Mouse (Mus musculus) bone marrow, adult 2 months (tissue): ENCODE results near the gene Rp9. TPM values are rescaled to one million over a fixed set of nuclear protein-coding genes. Genes with fewer than 3 reads are reported as not detected.

Experiments
- H3K27ac ChIP-seq: fragments of 200-500 bp; 2 replicates; pipeline ENCODE4 v1.5.1; 2012; ENCODE audit warnings: low read depth, mild to moderate bottlenecking, control low read depth, inconsistent platforms, low read length; ENCODE audit not compliant: control insufficient read depth, poor library complexity, insufficient read depth
- H3K4me1 ChIP-seq: fragments of 200-500 bp; 2 replicates; pipeline ENCODE4 v1.6.1; 2011; ENCODE audit warnings: low read length; ENCODE audit not compliant: control insufficient read depth, insufficient read depth
- H3K4me3 ChIP-seq: fragments of 200-500 bp; replicated peaks from 2 replicates; pipeline ENCODE3; 2011; ENCODE audit warnings: mild to moderate bottlenecking, low read depth, low read length, control low read depth; ENCODE audit not compliant: control insufficient read depth
- CTCF ChIP-seq: fragments of 200-500 bp; IDR thresholded peaks from 2 replicates; pipeline ENCODE4 v1.5.1; 2011; ENCODE audit warnings: low read length, control low read depth; ENCODE audit not compliant: control insufficient read depth, insufficient read depth
- POLR2A ChIP-seq: fragments of 200-500 bp; IDR thresholded peaks from 2 replicates; pipeline ENCODE4 v1.6.1; 2011; ENCODE audit warnings: low read depth, mild to moderate bottlenecking, control low read depth, low read length, borderline replicate concordance; ENCODE audit not compliant: control insufficient read depth
- WGBS: fragments of 180-500 bp; shearing (Covaris S2); methylation state at CpG from one replicate; pipeline ENCODE4 v1.1.7; 2018; 5-methylcytosine and 5-hydroxymethylcytosine counted together
- polyA plus RNA-seq: library from polyadenylated mRNA; stranded (reverse); fragments of >200 nt; gene quantifications from 2 replicates; pipeline ENCODE4 v1.2.4, GENCODE M21; 2011; ENCODE audit warnings: low replicate concordance; ENCODE audit not compliant: missing spikeins, insufficient read depth, insufficient read length

The Rp9 gene
- polyA plus RNA-seq = 42.4 and 64.8 TPM in 2 replicates

DNA sequence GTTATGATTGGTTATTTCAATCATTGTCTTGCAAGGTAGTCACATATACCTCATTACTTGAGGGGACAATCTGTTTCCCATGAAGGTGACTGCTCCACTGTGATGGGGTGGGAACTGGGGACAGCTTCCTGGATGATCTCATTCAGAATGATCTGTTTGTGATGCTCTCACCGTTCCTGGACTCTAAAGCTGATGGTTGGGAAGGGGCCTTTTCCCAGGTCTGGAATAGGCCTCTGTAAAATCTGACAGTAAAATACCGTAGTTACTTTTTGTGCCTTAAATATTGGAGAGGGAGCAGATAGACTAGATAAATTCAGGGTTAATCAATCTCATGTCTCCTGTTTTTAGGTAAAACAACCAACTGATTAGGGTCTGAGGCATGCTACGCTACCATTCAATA lies at the start of gene Rp9:
Rp9 (minus strand) TSS at position 101 of the 400 bp plus-strand sequence.
- WGBS = 92% methylated on average over 3 of the region's 3 CpGs
- Histone ChIP-seq H3K4me1 (peaks cover 1% of the 10 kb centered on the region; the same call in 1 of the 2 replicates), H3K4me3 (peak within 1 kb of the TSS; percentile 66), H3K27ac (no peak within 1 kb of the TSS)
- TF ChIP-seq POLR2A (no peak), CTCF (no peak)

DNA sequence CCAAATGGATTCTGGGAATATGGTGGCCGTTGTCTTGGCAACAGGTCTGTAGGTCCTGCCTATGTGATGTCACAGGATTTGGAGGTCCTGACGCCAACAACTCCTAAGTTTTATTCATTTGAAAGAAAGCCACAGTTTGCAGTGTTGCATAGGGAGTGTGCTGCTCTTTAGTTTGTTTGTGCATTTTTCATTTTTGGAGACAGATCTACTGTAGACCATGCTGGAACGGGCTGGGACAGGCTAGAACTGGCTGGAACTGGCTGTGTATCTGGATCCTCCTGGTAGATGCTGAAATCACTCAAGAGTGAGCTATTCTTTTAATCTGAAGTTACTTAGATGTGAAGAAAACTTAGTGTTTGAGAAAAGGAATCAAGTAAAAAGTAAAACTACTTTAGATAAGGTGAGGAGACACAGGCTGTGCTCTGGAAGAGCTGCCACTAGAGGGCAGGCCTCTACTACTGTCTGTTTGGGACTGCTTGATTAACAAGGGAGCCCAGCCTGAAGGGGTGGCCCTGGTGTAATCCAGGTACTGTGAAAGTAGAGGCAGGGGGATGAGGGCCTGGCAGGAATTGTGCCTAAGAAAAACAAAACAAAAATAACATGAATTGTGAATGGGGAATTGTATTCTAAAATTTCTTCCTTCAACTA lies 49.0 kb upstream of the Rp9 start:
- Histone ChIP-seq H3K4me1 (no peaks in the 10 kb centered on the region), H3K4me3 (no peak overlapping the region), H3K27ac (no peak overlapping the region)
- 85% methylated on average over 3 of the region's 3 CpGs for WGBS
- TF ChIP-seq POLR2A = no peak
- peak; percentile 59 for TF ChIP-seq CTCF

DNA sequence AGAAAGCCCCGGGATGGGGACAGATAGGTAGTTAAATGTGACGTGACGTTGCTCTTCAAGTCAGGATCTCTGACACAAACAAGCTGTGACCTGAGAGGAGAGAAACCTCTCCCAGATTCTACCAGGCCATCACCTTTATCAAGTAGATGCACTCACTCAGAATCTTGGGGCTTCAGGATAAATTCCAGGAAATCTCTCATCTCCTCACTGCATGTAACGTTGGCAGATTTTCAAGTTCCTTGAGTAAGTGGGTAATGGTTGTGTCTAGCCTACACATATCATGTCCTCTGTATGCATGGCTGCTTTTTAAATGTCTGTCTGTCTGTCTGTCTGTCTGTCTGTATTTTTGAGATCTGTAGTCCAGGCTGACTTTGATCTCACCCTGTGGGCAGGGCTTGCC lies 45.5 kb upstream of the Rp9 start:
- 81% methylated on average over 4 of the region's 4 CpGs for WGBS
- Histone ChIP-seq H3K4me1 (no peaks in the 10 kb centered on the region), H3K4me3 (no peak overlapping the region), H3K27ac (no peak overlapping the region)
- TF ChIP-seq POLR2A (no peak), CTCF (no peak)

DNA sequence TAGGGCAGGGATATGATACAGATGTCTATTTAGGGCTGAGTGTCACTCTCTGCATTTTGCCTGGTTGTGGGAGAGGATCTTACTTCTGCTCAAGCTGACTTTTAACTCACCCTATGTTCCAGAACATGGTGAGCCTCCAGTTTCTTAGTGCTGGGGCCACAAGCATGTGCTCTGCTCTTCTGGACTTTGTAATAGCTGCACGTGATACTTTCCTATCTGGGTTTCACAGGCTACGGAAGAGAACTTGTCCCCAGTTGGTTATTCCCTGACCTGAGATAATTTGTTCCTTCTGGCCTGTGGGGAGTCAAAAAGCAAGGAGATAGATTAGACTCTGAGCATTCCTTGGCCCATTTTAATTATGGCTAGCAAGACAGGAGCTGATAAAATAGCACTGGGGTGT lies 36.0 kb upstream of the Rp9 start:
- 80% methylated on average over 2 of the region's 2 CpGs for WGBS
- TF ChIP-seq POLR2A (no peak), CTCF (no peak)
- Histone ChIP-seq H3K4me1 (no peaks in the 10 kb centered on the region), H3K4me3 (no peak overlapping the region), H3K27ac (no peak overlapping the region)

DNA sequence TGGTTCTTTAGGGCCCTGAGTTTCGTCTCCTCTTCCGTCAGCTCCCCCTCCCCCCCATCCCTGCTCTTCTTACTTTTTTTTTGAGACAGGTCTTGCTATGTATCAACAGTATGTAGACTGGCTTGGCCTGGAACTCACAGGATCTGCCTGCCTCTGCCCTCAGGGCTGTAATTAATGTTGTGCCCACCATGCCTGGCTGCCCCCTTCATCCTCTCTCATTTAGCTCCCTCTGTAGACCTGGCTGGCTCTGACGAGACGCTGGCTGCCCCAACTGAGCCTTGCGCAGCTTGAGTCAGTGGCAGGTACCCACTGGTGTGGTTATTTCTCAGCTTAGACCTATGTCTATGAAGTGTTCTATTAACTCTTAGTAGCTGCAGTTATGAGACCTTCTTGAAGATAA lies 34.0 kb upstream of the Rp9 start:
- 89% methylated on average over 5 of the region's 5 CpGs for WGBS

DNA sequence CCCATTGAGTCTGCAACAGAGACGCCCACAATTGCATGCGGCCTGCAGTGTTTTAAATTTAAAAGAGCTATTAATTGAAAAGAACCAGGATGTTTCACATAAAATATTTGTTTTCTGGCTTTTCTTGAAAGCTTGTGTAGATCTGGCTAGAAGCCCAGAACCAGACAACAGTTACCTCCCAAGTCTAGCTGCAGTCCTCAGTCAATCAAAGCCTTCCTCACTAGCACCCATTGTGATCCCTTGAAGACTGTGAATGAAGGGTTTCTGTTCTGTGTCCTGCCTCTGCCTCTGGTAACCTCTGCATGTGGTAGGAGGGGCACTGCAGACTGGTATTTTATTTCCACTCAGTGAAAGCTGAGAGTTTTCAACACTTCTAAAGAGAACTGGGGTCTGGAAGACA lies 33.4 kb upstream of the Rp9 start:
- Histone ChIP-seq H3K27ac (no peak overlapping the region), H3K4me3 (no peak overlapping the region), H3K4me1 (no peaks in the 10 kb centered on the region)
- 88% methylated on average over 2 of the region's 2 CpGs for WGBS
- no peak for TF ChIP-seq CTCF
- no peak for TF ChIP-seq POLR2A

More for the DNA sequence above, 34.0 kb upstream of the Rp9 start:
- H3K4me1 ChIP-seq = no peaks in the 10 kb centered on the region
- H3K27ac ChIP-seq = no peak overlapping the region
- no peak overlapping the region for H3K4me3 ChIP-seq
- TF ChIP-seq CTCF (no peak), POLR2A (no peak)

DNA sequence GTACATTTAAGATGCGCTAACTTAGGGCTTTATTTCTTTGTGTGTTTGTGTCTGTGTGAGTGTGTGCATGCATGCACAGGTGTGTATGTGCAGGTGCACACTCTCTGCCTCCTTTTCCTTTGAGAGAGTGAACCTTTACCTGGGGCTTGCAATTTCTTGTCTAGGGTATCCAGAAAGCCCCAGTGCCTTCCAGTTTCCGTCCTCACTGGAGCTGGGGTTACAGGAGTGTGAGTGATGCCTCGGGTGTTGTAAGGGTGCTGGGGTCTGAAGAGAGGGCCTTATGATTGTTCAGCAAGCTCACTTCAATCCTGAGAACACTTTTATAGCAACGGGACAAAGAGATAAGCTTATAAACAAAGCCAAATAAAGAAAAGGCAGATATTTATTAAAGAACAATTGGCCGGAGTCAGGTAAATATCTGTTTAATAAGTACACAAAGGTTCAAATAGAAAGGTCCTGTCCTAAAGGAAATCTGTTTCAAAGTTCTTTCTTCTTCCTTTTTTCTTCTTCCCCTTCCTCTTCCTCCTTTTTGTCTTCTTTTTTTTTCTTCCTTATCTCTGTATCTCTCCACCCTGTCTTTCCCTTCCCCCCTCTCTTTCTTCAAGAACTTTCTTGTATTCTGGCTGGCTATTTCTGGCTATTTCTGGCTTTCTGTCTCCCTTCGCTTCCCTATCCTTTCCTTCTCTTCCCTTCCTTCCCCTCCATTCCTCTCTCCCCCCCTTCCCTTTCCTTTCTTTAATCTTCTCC lies 27.7 kb upstream of the Rp9 start:
- Histone ChIP-seq H3K27ac (no peak overlapping the region), H3K4me1 (no peaks in the 10 kb centered on the region), H3K4me3 (no peak overlapping the region)
- 79% methylated on average over 6 of the region's 6 CpGs for WGBS
- TF ChIP-seq POLR2A (no peak), CTCF (no peak)

DNA sequence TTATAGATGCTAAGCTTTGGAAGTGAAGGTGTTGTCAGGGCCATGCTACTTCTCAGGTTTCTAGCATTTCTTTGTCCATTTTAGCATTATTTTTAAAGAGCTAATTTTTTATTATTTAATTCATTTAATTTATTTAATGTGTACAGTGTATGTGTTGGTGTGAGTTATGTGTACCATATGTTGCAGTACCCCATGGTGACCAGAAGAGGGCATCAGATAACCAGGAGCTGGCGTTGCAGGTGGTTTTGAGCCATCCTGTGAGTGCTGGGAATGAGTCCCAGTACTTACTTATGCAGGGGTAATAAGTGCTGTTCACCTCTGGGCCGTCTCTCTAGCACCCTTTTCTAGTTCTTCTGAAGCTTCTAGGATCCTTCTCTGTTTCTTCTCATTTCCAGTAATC lies 25.6 kb upstream of the Rp9 start:
- H3K4me3 ChIP-seq = no peak overlapping the region
- H3K27ac ChIP-seq = no peak overlapping the region
- H3K4me1 ChIP-seq = no peaks in the 10 kb centered on the region
- no peak for TF ChIP-seq POLR2A
- peak; percentile 20; the same call in 1 of the 2 replicates for TF ChIP-seq CTCF
- 81% methylated on average over 2 of the region's 2 CpGs for WGBS
